Mouse (Mus musculus) megakaryocyte, embryonic 14.5 days (primary cell): ENCODE results near the gene Gnat1.

Experiments
- FLI1 ChIP-seq: IDR thresholded peaks from 2 replicates; pipeline ENCODE4 v1.6.1; 2012; ENCODE audit warnings: low read length, inconsistent platforms, mixed read lengths
- GATA1 ChIP-seq: IDR thresholded peaks from 3 replicates; pipeline ENCODE4 v1.6.1; 2012; ENCODE audit warnings: mixed read lengths, low read length, inconsistent platforms, borderline replicate concordance

- TF ChIP-seq GATA1 (no peak), FLI1 (no peak)
Observed at GRCm38 (mm10) chr9:107632478-107632877, 47.0 kb downstream of the Gnat1 start.
